Mouse (Mus musculus): Measurements from ENCODE around the gene Capzb.

The Capzb gene

DNA sequence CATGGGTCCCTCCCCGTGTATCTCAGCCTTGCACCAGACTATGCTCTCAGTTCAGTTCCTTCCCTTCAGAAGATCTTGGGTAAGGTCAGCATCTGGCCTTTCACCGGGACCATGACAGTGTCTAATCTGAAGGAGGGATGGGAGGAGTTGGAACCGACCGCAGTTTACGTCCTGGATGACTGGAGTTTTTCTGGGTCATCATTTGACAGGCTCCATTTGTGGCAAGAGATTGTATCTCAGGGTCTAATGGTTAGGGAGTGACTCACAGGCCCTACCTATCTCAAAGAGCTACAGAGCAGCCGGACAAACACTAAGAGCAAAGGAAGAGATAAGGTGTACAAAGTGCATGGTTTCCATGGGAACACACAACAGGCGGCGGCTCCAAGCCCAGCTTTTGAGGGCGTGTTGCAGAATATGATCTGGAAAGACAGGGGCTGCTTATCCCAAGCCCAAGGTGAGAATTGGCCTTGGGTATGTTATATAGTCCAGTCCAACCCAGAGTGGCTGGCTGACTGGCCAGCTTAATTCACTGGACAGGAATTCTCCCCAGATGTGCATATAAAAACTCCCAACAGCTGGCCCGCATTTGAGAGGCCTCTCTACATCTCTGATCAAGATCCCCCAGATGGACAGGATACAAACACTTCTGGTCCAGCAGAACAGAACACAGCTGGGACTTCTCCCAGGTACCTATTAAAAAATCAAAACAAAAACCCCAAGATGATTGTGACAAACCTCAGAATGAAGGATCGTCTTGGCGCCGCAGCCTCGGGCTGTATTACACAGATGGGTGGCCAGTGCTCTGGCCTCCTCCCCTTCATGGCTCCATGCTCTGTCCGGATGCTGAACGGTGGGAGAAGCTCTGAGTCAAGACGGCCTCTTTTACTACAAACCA, 12.7 kb upstream of the Capzb start:
- no peak for DNase-seq (ENCODE audit: low spot score)

DNA sequence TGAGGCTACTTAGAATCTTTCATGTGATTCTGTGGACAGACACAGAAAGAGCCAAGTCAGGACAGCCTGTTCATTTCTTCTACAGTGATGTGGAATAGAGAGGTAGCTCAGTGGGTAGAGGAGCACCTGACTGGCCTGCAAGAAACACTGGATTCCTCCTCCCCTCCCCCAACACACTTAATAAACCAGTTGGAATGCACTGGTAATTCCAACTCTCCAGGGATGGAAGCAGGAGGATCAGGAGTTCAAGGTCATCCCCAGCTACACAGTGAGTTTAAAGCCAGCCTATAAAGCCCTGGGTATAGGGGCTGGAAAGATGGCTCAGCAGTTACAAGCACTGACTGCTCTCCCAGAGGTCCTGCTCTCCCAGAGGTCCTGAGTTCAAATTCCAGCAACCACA, 10.2 kb upstream of the Capzb start:
- no peak for DNase-seq (ENCODE audit: low spot score)

DNA sequence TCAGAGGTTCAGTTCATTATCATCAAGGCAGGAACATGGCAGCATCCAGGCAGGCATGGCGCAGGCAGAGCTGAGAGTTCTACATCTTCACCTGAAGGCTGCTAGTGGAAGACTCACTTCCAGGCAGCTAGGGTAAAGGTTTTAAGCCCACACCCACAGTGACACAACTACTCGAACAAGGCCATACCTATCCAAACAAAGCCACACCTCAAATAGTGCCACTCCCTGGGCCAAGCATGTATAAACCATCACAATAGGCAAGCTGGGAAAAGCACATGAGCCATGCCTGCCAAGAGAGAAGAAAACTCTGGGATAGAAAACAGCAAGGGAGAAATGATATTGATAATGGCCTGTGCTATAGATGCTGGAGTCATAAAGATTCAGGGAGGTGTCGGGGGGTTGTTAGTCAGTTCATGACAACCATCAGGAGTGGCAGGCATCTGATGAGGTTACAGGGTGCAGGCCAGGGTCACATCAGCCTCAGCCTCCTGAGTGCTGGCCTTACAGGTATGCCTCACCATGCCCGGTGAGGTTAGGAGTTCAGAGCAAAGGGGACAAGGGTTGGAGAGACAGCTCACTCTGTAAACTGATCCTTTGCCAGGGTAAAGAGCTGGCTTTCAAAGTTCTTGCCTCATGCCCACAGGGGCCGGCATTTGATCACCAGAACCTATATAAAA, 6.8 kb upstream of the Capzb start:
- DNase-seq (ENCODE audit: low spot score), result no peak

DNA sequence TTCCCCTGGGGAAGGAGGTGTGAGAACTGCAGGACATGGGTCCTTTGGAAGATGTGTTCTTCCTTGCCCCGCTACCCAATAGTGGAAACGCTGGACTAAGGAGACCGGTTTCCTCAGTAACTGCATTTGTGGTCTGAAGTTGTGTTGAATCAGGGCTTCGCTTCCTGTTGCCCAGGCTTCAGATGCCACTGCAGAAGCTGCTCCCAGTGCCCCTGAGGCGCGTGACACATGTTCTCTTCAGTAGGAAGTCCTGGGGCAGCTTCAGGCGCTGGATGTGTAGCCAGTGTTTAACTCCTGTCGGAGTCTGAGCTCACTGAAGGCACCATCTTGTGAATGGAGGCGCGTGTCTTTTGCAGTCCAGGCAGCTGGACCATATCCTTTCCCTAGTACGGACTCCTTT, 4.8 kb upstream of the Capzb start:
- no peak for DNase-seq (ENCODE audit: low spot score)

DNA sequence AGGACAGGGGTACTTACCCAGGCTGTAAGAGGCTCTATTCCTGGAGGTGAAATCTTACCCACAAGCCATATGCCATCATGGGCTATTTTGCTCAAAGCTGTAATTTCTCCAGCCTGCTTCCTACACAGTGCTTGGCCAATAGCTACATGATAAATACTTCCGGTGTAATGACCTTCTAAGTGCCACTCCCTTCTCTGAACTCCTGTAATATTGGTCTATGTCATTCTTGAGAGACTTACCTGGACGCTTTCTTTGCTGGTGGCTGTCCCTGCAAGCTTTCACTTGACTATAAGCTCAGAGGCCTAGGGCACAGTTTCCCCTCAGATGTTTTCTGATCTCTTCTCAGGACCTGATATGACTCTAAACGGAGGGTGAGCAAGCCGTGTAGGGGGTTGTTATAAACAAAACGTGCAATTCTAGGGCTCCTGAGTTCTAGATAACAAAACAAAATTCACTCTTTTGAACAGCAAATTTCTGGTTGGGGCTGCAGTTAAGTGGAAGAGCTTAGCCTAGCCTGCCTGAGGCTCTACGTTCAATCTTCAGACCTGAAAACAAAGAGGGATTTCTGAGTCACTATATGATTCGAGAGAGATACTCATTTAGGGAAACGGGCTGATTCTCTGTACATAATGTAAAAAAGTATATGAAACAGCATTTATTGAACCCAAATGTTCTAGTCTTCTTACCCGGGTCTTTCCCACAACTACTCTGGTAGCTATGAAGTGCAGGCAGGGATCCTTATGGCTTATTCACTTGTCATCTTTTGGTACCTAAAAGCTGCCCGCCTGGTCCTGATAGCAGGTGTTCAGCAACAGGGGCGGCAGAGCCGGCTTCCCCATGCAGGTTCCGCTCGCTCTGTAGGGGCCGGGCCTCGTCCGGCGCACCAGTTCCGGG, 847 bp upstream of the Capzb start:
- no peak for DNase-seq (ENCODE audit: low spot score)

DNA sequence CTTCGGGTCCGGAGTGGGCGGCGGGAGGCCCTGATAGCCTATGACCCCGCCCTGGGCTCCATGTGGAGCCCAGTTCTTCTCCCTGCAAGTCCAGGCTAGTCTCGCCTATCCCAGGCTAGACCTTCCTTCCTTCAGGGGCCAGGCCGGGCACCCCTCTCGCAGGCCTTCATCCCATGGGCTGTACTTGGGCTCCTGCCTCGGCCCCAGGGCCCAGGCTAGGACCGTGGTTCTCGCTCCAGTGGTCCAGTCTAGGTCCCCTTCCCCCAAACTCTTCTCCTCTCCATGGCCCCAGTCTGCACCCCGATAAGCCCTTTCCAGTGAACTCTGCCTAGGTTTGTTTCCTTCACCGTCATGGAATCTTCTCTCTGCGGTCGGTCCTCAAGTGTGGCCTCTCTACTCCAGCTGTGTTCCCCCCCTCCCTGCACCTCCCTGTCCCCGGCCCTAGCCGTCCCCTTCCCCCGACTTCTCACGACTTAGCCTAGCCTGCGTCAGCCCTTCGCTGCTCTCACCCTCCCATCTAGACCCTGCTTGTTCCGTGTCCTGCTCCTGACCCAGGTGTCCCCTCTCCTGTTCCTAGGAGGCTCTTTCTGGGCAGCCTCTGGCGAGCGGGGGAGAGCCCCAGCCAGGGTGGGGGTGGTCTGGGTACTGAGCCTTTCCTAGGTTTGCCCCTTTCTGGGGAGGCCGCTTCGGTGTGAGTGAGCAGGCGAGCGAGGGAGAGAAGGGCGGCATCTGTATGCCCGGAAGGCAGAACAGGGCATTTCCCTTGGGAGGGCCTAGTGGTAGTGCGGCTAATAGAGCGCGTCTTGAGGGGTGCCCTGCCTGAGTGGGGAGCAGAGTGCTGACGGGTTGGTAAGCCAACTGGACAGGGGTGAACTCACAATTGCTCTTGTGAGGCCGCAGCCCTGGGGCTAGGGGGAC, 736 bp downstream of the Capzb start:
- DNase-seq (ENCODE audit: low spot score), result peak; percentile 35

DNA sequence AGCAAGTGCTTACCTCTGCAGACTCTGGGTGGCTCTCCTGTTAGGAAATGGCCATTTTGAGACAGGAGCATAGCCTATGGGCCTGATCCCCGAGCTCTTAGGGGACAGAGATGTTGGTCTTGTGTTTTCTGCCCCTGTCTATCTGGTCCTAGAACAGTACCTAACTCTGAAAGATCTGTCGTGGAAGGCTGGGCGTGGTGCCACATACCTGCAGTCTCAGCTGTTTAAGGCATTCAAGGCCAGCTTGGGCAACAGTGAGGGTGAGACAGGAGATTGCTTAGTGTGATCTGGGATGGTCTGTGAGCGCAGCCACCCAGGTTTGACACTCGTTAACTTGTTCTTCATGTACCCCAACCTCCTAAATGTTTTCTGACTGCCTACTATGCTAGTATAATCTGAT, 2.4 kb downstream of the Capzb start:
- no peak for DNase-seq (ENCODE audit: low spot score)

DNA sequence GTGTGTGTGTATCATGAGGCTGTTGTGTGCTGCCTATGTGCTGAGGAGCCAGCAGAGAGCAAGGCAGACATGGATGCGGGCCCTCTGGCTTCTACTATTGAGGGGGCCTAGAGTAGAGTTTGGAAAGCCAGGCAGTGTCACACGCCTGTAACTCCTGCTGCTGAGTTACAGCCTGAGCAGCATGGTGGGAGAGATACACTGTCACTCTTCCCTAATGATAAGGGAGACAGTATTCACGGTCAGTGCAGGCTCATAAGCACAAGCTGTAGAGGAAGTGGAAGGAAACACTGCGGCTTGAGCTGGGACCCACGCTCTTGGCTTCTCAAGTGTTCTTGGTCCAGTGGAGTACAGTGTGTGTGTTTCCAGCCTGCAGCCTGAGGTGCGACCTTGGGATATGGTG, 3.8 kb downstream of the Capzb start:
- no peak for DNase-seq (ENCODE audit: low spot score)

DNA sequence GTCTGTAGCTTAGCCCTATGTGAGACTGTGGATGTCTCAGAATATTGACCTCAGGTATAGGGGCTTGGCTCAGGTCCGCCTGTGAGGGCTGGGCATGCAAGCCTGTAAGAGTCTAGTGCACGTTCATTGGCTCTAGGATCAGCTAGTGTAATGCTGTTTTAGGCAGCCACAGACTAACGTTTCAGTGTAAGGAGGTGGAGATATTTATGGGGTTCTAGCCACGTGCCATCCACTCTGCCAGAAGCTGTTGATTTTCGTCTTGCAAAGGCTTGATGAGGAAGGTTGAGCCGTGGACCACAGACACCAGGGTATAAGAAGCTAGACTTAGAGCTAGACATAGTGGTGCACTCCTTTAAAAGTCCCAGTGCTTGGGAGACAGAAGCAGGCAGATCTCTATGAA, 4.2 kb downstream of the Capzb start:
- DNase-seq (ENCODE audit: low spot score), result no peak

DNA sequence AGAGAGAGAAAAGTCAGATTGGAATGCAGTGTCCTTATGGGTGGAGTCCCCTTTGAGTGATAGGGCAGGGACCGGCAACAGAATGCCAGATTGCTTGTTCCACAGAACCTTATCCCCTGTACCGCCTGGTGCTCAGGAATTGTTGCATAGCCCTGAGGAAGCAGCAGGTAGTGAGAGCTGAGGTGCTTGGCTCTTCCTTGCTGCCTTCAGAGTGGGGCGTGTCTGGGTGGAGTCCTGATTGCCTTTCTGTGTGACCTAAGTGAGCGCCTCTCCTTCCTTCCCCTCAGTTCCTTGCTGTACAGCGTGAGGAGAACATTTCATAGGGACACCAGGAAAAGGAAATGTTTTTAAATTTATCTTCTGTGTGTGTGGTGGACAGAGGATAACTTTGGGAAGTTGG, 4.8 kb downstream of the Capzb start:
- no peak for DNase-seq (ENCODE audit: low spot score)

DNA sequence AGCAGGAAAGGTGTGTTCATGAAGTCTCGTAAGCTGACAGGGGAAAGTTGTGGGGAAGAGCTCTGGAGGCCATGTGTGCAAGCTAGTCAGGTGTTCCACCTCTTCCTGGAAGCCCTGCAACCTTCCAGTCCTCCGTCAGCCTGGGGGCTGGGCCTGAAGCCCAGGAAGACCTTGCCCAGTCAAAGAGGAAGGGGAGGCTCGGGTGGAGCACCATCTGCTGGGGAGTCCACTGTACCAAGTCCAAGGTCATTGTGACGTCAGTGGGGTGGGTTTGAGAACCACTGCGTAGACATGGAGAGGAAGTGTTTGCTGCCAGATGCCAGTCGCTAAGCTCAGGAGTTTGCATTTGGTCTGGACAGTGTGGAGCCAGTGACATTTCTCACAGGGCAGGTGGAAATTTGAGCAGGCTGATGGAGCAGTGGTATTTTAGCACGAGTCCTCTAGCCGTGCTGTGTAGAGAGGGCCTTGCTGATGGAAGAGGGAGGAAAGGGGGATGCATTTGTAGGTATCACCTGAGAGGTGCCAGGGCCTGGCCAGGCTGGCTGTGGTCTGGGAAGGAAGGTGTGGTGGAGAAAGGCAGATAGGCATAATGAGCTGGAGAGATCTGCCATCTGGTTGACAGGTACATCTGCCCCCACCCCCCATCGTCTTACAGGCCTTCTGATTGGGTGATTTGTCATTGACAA, 5.4 kb downstream of the Capzb start:
- no peak for DNase-seq (ENCODE audit: low spot score)

DNA sequence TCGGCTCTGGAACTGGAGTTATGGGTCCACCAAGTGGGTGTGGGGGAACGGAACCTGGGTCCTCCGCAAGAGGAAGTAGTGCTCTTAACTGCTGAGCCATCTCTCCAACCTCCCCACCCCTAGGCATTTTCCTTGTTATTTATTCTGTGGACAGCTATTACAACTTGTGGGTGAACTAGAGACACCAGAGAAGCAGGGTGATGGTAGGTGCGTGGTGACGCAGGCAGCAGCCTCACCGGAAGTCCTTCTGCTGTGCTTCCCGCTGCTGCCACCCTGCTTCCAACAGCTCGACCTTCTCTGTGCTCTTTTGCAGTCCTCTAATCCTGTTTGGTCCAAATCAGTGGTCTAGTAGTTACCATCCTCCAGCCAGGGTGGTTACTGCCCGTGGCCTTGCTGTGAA, 6.4 kb downstream of the Capzb start:
- no peak for DNase-seq (ENCODE audit: low spot score)

DNA sequence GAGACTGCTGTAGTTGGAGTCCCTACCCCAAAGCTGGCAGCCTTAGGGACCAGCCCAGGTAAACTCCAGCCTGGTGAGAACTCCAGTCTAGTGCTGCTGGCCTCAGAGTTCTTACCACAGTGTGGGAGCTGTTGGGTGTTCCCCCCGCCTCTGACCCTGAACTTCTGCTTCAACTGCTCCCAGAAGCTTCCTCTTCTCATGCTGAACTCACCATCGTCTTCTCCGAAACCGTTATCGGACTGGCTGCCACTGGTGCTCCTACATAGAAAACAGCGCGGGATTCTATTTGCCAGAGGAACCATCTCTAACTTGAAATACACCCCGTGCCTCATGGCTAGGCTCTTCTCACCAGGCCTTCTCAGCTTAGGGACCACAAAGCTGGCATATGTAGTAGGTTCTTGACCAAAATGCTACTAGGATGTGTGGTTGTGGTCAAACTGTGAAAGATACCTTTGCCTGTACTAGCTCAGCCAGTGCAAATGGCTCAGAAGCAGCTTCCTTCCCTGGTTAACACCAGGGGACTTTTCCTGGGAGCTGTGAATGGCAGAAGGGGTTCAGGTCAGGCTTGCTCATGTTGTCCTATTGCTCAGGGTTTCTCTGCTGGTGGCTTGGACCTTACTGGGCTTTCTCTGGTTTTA, 7.1 kb downstream of the Capzb start:
- no peak for DNase-seq (ENCODE audit: low spot score)

DNA sequence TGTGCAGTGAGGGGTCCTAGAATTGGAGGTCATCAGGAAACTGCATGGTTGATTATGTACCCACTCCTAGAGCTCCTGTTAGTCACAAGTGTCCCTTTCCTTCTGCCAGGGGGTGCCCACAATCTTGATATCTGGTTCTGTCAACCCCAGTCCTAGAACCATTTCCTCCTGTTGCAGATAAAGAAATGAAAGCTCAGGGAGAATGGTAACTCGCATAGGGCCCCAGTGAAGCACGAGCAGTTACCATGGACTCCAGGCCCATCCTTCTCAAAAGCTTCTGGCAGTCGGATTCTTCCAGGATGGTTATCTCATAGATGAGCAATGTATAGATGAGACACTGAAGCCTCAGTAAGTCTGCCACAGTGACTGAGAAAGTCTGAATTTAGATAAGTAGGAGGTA, 8.2 kb downstream of the Capzb start:
- no peak for DNase-seq (ENCODE audit: low spot score)

DNA sequence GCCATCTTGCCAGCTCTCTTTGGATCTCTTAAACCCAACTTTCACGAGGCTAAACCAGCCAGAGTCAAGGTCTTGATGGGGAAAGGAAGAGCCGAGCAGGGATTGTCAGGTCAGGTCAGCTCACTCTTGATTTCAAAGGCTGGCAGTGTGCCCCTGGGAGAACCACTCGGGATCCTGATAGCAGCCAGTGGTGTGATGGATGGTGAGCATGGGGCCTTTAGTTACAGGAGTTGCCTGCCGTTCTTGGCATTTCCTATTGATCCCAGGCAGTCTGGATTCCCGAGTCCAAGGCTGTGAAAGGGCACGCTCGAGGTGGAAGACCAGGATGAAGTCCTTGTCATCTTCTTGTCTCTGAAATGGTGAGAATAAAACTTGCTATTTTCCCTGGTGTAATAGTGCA, 9.9 kb downstream of the Capzb start:
- DNase-seq (ENCODE audit: low spot score), result no peak

DNA sequence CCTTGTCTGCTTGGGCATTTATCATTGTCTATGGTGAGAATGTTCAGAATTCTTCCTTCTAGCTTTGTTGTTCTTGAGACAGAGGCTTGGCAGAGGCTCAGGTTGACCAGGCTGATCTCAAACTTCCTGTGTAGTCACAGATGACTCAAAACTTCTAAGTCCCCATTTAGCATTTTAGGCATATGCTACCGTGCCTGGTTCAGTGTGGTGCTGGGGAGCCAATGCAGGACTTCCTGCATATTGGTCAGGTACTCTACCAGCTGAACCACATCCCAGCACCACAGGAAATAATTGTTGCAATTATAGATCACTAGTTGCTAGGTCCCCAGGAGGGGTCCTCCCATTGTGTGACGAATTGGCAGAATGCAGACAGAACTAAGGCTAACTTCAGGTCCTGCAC, 10.7 kb downstream of the Capzb start:
- DNase-seq (ENCODE audit: low spot score), result no peak

DNA sequence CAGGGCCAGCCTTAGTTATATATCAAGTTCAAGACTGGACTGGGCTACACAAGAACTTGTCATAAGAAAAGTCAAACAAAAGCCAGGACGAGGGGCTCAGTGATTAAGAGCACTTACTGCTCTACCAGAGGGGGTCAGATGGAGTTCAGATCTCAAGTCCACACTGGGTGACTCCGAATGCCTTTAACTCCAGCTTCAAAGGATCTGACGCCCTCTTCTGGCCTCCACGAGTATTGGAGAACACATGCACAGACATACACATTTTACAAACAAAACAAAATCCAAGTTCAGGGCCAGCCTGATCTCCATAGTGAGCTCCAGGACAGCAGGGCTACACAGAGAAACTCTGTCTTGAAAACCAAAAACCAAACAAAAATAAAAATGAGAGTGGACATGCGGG, 13.1 kb downstream of the Capzb start:
- peak; percentile 68 for DNase-seq (ENCODE audit: low spot score)

DNA sequence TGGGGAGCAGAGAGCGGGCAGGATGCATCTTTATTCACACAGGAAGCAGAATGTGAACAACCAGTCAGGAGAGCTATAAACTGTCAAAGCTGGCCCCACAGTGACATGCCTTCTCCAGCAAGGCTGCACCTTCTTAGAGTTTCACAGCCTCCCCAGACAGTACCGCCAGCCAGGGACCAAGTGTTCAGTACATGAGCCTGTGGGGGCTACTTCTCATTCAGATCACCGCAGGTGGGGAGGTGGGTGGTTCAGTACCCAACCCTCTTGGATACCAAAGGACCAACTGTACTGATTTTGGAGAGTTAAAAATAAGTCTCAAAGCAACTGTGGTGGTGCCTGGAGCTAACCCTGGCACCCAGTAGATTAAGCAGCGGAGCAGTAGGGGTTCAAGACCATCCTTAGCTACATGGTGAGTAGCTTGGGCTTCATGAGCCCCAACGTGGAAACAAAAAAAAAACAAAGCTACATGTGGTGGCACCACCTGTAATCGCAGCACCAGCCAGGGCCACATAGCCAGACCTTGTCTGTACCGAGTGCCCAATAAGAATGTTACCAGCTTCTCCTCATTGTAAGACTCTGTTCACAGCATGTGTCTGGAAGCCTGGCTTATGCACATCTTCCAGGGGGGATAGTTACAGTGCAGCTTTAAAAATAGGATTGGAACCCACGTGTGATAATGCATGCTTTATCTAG, 13.8 kb downstream of the Capzb start:
- DNase-seq (ENCODE audit: low spot score), result no peak

DNA sequence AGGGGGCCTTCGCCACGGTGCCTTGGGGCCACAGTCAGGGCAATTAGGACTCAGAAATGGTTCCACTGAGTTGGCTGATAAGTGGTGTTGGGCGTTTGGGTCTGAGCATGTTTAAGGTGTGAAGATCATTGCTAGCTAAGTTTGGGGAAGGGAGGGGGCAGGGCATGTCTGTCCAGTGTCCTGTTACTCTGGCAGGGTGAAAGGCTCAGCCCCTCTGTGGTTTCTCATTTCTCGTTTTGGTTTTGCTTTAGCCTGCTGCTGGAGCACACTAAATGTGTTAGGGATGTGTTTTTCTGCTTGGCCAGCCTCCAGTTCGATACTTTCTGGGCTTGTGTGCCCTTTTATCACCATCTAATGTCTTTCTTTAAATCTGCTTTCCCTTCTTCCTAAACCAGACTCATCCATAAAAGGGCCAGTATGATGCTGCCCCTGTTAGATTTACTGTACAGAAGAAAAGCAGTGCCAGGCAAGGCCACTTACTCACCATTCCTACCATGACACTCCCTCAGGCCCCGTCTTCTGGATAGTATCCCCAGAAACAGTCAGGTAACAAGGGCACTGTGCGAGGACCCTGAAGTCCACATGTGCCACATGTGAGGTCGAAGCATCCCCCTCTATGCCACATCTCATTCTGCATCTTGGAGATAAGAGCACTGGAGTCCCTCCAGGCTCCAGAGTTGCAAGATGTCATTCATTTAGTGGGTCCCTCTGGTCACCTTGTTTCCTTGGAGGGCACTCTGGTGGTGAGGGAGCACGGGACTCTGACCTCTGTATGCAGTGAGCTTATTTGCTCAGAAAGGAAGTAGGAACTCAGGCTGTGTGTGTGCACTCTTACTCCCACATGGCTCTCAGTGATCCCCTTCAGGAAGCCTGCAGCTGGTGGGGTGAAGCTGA, 15.8 kb downstream of the Capzb start:
- no peak for DNase-seq (ENCODE audit: low spot score)
